Mouse (Mus musculus) thymus, adult 2 months (tissue): ENCODE data around the gene Sdhc. TPM values are rescaled to one million over a fixed set of nuclear protein-coding genes. Genes with fewer than 3 reads are reported as not detected.
A peak's percentile ranks its signal among the peaks of the same experiment; 100 is the strongest.

Experiments
- DNase-seq: peaks from one replicate; pipeline ENCODE4 v3.0.0; 2021
- H3K27ac ChIP-seq: fragments of 200-500 bp; 2 replicates; pipeline ENCODE4 v1.5.1; 2012; ENCODE audit warnings: low read length, control low read depth; ENCODE audit not compliant: control insufficient read depth, insufficient read depth
- H3K27me3 ChIP-seq: fragments of 200-500 bp; 2 replicates; pipeline ENCODE4 v1.6.1; 2012; ENCODE audit warnings: mild to moderate bottlenecking, low read length, moderate library complexity, mixed read lengths; ENCODE audit not compliant: control insufficient read depth, insufficient read depth
- H3K36me3 ChIP-seq: fragments of 200-500 bp; 2 replicates; pipeline ENCODE4 v1.6.1; 2012; ENCODE audit warnings: mild to moderate bottlenecking, low read length, moderate library complexity; ENCODE audit not compliant: control insufficient read depth, insufficient read depth
- H3K4me1 ChIP-seq: fragments of 200-500 bp; replicated peaks from 2 replicates; pipeline ENCODE4 v1.6.1; 2012; ENCODE audit warnings: low read length; ENCODE audit not compliant: control insufficient read depth, insufficient read depth
- H3K4me3 ChIP-seq: fragments of 200-500 bp; 2 replicates; pipeline ENCODE4 v1.5.1; 2012; ENCODE audit warnings: mild to moderate bottlenecking, low read length, control low read depth, moderate library complexity; ENCODE audit not compliant: control insufficient read depth, insufficient read depth
- CTCF ChIP-seq: fragments of 200-500 bp; IDR thresholded peaks from 2 replicates; pipeline ENCODE4 v1.5.1; 2012; ENCODE audit warnings: mild to moderate bottlenecking, control low read depth, low read length, moderate library complexity, borderline replicate concordance; ENCODE audit not compliant: control insufficient read depth, poor library complexity, insufficient read depth; ENCODE audit errors: extremely low read depth
- POLR2A ChIP-seq: fragments of 200-500 bp; IDR thresholded peaks from 2 replicates; pipeline ENCODE4 v1.6.1; 2012; ENCODE audit warnings: mild to moderate bottlenecking, low read length, control low read depth, moderate library complexity; ENCODE audit not compliant: control insufficient read depth, poor library complexity, insufficient read depth; ENCODE audit errors: extremely low read depth
- WGBS: fragments of 180-500 bp; shearing (Covaris S2); methylation state at CpG from one replicate; pipeline ENCODE4 v1.1.7; 2018; 5-methylcytosine and 5-hydroxymethylcytosine counted together
- polyA plus RNA-seq: library from polyadenylated mRNA; depleted of rRNA; stranded (reverse); fragments of >200 nt; gene quantifications from 2 replicates; pipeline ENCODE4 v1.2.3, GENCODE M21; 2012

Sdhc gene
- polyA plus RNA-seq, 1 experiment = 231 TPM

DNA sequence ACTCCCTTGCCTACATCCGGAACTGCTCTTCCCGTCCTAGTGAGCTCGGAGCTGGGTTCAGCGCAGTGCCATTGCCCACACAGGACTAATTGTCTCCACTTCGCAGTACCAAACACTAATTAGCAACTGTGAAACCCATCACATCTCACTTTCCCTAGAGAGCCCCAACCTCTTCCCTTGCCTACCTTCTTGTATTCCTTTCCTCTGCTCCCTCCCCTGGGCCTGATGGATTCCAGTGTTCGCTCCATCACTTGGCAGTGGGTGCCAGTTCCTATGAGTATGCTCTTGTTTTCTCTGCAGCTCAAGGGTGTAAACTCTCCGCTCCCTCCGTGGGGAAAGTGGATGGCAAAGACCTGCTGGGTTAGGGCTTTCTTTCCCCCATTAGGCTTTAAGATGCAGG is 35.3 kb upstream of the Sdhc start:
- Histone ChIP-seq H3K27ac (no peak overlapping the region), H3K27me3 (no peaks in the 10 kb centered on the region), H3K36me3 (no peaks in the 10 kb centered on the region), H3K4me3 (no peak overlapping the region), H3K4me1 (no peaks in the 10 kb centered on the region; the same call in 1 of the 2 replicates)
- no peak for DNase-seq
- TF ChIP-seq CTCF = no peak
- TF ChIP-seq POLR2A = no peak
- 95% methylated on average over 8 of the region's 8 CpGs for WGBS

DNA sequence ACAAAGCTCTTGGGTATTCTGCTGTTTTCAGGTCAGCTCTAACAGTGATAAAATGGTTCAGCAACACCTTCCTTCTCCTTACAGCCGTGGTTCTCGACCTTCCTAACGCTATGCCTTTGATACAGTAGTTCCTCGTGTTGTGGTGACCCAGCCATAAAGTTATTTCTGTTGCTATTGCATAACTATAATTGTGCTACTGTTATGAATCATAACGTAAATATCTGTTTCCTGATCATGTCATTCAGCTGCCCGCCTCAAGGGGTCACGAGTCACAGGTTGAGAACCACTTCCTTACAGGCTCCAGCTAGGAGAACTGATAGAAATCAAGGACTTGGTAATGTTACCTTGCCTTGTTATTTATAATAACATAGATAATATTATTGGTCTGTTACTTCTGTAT is 33.9 kb upstream of the Sdhc start:
- 4% methylated on average over 7 of the region's 7 CpGs for WGBS
- TF ChIP-seq CTCF (no peak), POLR2A (no peak)
- Histone ChIP-seq H3K4me3 (no peak overlapping the region), H3K36me3 (no peaks in the 10 kb centered on the region), H3K27me3 (no peaks in the 10 kb centered on the region), H3K27ac (no peak overlapping the region), H3K4me1 (no peaks in the 10 kb centered on the region; the same call in 1 of the 2 replicates)
- peak; percentile 33 for DNase-seq

DNA sequence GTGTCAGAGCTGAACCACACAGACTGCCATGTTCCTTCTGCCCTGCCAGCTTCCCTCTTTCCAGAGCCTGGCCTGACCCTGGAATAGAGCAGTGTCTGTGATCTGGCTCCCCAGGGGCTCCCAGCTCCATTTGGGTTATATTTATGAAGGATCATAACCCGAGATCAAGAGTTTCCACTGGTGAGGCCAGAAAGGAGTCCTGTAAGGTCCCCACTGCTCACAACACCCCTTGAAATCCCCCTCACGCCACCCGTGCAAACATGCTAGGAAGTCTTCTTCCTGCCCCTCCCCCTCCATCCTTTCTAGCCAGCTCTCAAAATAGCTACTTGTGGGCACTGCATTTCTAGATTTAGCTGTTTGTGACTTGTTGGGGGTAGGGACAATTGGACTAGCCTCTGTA is 33.2 kb upstream of the Sdhc start:
- WGBS = 44% methylated on average over 3 of the region's 3 CpGs
- Histone ChIP-seq H3K4me3 (no peak overlapping the region), H3K27ac (no peak overlapping the region), H3K4me1 (no peaks in the 10 kb centered on the region; the same call in 1 of the 2 replicates), H3K36me3 (no peaks in the 10 kb centered on the region), H3K27me3 (no peaks in the 10 kb centered on the region)
- DNase-seq = no peak
- TF ChIP-seq POLR2A (no peak), CTCF (no peak)

DNA sequence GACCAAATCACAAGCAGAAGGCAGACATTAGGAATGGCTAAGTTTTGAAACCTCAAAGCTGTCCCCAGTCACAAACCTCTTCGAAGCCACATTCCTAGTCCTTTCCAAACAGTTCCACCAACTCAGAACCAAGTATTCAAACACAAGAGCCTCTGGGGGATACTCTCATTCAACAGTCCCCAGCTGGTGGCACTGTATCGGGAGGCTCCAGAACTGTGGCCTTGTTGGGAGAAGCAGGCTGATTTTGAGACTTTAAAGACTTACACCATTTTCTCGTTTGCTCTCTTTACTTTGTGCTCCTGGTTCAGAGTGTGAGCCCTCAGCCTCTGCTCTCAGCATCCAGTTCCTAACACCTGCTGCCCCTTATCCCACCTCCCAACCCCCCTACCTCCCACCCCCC is 32.6 kb upstream of the Sdhc start:
- no peaks in the 10 kb centered on the region for H3K36me3 ChIP-seq
- 93% methylated on average over 3 of the region's 3 CpGs for WGBS
- H3K27ac ChIP-seq = no peak overlapping the region
- no peaks in the 10 kb centered on the region for H3K27me3 ChIP-seq
- H3K4me1 ChIP-seq = no peaks in the 10 kb centered on the region; the same call in 1 of the 2 replicates
- no peak for TF ChIP-seq CTCF
- no peak for TF ChIP-seq POLR2A
- H3K4me3 ChIP-seq = no peak overlapping the region
- no peak for DNase-seq

DNA sequence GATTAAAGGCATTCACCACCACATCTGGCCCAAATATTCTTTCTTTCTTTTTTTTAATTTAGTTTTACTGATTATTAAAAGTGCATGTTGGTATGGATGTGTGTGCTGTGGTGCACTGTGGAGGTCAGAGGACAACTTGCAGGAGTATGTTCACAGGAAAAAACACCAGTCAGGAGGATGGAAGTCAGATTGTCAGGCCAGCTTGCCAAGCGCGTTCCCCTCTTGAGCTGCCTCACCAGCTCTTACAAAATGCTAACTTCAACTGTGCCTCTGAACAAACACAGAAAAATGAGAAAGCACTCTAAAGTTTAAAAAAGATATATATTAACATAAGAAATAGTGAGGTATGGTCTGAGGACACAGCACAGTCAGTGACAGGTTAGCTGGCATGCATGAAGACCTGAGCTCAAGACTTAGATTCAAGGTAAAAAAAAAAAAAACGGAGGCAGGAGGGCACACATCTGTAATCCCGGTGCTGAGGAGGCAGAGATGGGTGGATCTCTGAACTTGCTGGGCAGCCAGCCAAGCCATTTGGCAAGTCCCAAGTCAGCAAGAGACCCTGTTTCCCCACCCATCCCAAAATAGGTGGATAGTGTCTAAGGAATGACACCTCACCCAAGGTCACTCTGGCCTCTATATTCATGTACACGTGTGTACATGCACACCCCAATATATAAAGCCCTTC is 29.2 kb upstream of the Sdhc start:
- Histone ChIP-seq H3K27me3 (no peaks in the 10 kb centered on the region), H3K4me1 (no peaks in the 10 kb centered on the region; the same call in 1 of the 2 replicates), H3K27ac (no peak overlapping the region), H3K36me3 (no peaks in the 10 kb centered on the region), H3K4me3 (no peak overlapping the region)
- no peak for TF ChIP-seq CTCF
- no peak for TF ChIP-seq POLR2A
- 90% methylated on average over 5 of the region's 5 CpGs for WGBS
- no peak for DNase-seq

DNA sequence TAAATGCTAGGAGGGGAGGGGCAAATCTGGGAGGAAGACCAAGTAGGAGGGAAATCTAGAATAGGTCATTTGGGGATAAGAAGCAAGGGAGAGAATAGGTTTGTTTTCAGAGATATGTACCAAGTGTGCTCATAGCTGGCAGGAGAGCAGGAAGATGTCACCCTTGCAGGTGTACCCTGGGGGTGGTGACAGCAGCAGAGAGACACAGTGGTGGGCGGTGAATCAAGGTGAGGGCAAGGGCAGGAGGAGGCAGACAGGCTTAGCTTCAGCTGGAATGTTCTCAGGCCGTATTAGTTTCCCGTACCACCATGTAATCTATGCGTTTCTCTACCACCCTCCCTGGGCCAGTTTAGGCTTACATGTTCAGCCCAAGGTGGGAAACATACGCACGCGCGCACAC is 22.4 kb upstream of the Sdhc start:
- Histone ChIP-seq H3K4me3 (no peak overlapping the region), H3K27me3 (no peaks in the 10 kb centered on the region), H3K27ac (no peak overlapping the region), H3K4me1 (no peaks in the 10 kb centered on the region), H3K36me3 (no peaks in the 10 kb centered on the region)
- DNase-seq = no peak
- no peak for TF ChIP-seq POLR2A
- TF ChIP-seq CTCF = no peak
- WGBS = 98% methylated on average over 8 of the region's 8 CpGs
